Mouse (Mus musculus): ENCODE data around the gene Catip. TPM values are rescaled to one million over a fixed set of nuclear protein-coding genes. Genes with fewer than 3 reads are reported as not detected.
"Not testable (repeated sequence)": the region's sequence is repeated elsewhere in the genome, so short reads cannot be mapped to it uniquely, and the experiment has no call there.

Catip gene
- total RNA-seq, 4 experiments from 2014 or later: 1.4 to 2.5 (median 1.8) TPM

DNA sequence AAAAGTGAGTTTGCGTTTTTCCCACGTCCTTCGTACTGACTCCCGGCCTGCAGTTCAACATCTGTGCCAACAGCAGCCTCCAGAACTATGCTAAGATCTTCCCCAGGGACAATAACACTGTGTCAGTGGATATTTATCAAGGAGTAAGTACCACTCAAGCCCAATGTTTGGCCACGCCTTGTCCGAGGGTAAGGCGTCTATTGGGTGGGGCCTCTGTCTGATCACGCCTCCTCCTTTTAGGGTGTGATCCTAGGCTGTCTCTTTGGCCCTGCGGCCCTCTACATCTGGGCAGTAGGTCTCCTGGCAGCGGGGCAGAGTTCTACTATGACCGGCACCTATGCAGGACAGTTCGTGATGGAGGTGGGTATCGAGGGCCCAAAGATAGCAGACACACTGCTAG lies 21.5 kb downstream of the Catip start:
- DNase-seq (ENCODE audit: low spot score in 2 of 2): no peak

GRCm38 (mm10) chr1:74384525-74384924 lies 22.6 kb downstream of the Catip start:
- DNase-seq (ENCODE audit: low spot score in 2 of 2): no peak

- no peak for DNase-seq (ENCODE audit: low spot score in 2 of 2)
Observed at GRCm38 (mm10) chr1:74385064-74385463, 23.2 kb downstream of the Catip start.

- DNase-seq (ENCODE audit: low spot score in 2 of 2): no peak
Observed at GRCm38 (mm10) chr1:74385531-74385930, 23.6 kb downstream of the Catip start.

GRCm38 (mm10) chr1:74386363-74386713 lies 24.4 kb downstream of the Catip start:
- no peak for DNase-seq (ENCODE audit: low spot score in 2 of 2)

DNA sequence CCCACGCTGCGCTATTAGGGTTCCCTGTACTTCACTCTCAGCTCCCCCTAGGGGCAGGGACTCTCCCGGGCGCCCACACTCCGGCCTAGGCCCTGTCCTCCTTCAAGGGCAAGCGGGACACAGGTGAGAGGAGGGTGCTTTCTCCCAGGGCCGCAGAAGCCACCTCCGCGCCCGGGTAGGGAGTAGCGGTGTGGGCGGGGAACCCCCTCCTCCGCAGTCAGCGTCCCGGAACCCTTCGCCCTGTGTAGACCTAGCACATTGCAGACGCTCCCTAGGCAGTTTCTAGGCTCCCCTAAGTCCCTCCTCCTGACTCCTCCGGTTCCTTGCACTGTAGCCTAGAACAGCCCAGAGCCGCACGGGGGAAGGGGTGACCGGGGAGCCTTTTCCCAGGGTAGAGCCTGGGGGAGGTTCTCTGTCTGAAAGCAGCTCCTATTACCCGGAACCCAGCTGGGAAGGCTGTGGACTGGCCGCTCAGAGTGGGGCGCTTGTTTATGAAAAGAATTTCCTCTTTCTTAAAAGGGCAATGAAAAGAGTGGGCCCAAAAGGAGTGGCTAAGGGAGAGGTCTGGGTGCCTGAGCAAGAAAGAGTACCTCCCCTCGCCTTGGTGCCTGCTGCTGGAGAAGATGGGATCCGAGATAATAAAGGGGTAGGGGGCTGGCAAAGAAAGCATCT lies 24.9 kb downstream of the Catip start:
- peak; percentile 90 to 98 for DNase-seq (ENCODE audit: low spot score in 2 of 2)

GRCm38 (mm10) chr1:74387386-74387988 lies 25.6 kb downstream of the Catip start:
- no peak for DNase-seq (ENCODE audit: low spot score in 2 of 2)

GRCm38 (mm10) chr1:74388398-74388920 lies 26.6 kb downstream of the Catip start:
- no peak for DNase-seq (ENCODE audit: low spot score in 2 of 2)

GRCm38 (mm10) chr1:74389831-74390286 lies 28.0 kb downstream of the Catip start:
- no peak for DNase-seq (ENCODE audit: low spot score in 2 of 2)

GRCm38 (mm10) chr1:74390287-74390906 lies 28.5 kb downstream of the Catip start:
- DNase-seq (ENCODE audit: low spot score in 2 of 2): no peak

DNA sequence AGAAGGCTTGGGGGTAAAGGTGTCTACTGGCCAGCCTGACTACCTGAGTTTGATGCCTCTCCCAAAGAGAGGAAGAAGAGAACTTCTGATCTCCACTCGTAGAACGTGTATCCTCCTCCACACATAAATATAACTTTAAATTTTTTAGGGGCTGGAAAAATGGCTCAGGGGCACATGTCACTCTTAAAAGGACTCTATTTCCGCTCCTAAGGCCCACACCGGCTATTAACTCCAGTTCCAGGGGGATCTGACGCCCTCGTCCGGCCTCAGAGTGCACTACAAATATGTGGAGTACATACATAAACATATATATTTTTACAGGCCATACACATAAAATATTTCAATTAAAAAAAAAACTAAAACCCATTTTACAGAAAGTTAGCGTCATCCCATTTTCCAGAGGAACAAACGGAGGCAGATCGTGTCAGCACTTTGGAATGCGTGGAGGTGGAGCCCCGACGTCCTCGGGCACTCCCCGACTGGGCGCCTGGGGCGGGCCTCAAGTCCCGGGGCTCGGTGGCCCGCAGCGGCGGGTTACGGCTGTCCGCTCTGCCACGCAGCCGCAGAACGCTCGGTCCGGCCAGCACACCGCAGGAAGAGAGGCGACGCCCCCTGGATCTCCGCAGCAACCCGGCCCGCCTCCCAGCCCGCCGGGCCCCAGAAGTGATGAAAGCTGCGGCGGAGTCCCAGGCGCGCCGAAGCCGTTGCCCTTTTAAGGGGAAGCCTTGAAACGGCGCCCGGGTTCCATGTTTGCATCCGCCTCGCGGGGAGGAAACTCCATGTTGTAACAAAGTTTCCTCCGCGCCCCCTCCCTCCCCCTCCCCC lies 29.2 kb downstream of the Catip start, which contains the start of gene Ctdsp1:
Gene Ctdsp1 (plus strand): TSS at position 586 of the 825 bp plus-strand sequence.
- peak; percentile 95 for DNase-seq (ENCODE audit: low spot score in 2 of 2)

DNA sequence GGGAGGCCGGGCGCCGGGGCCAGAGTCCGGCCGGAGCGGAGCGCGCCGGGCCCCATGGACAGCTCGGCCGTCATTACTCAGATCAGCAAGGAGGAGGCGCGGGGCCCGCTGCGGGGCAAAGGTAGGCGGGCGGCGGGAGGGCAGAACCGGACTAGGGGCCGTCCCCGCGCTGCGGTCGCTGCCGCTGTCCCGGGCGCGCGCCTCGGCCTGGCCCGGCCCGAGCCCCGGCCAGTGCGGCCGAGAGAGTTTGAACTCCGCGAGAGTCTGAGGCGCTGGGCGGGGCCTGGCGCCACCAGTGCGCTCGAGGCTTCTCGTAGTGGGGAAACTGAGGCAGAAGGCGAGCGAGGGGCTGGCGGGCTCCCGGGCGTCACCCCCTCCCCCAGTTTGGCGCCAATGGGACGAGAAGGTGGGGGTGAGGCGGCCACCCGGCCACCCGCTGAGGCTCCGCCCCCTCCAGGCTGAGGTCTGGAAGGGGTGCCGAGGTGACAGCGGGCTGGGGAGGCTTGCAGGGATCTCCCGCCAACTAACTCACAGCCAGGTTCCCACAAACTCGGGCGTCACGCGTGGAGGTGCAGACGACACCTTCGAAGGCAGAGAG lies 30.0 kb downstream of the Catip start:
- no peak for DNase-seq (ENCODE audit: low spot score in 2 of 2)

- no peak for DNase-seq (ENCODE audit: low spot score in 2 of 2)
Observed at GRCm38 (mm10) chr1:74392446-74392994, 30.6 kb downstream of the Catip start.

- DNase-seq (ENCODE audit: low spot score in 2 of 2): no peak
Observed at GRCm38 (mm10) chr1:74393010-74393409, 31.1 kb downstream of the Catip start.

DNA sequence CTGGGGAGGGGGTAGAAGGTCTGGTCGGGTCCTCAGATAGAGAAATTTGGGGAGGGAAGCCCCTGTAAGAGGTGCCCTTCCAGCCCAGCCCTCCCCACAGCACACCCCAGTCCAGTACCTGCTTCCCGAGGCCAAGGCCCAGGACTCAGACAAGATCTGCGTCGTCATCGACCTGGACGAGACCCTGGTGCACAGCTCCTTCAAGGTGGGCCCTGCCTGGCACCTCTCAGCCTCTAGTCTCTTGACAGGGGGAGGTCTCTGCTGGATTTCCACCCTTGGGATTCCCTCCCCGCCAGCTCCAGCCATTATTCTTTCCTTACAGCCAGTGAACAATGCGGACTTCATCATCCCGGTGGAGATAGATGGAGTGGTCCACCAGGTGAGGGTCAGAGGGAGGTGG lies 31.8 kb downstream of the Catip start:
- no peak for DNase-seq (ENCODE audit: low spot score in 2 of 2)

DNA sequence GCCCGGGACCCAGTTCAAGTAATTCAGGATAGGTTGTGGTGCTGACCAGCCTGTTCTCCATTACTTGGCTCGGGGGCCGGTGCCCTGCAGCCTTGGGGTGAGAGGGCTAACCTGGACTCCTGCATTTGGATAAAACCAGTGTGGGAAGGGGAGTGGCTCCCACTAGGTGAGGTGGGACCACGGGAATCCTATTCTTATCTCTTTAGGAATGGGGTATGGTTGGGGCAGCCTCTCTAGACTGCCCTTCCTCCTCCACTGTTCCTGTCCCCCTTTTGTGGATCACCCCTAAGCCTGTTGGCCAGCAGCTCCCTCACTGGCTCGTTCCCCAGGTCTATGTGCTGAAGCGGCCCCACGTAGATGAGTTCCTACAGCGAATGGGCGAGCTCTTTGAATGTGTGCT lies 32.4 kb downstream of the Catip start:
- DNase-seq (ENCODE audit: low spot score in 2 of 2): no peak

DNA sequence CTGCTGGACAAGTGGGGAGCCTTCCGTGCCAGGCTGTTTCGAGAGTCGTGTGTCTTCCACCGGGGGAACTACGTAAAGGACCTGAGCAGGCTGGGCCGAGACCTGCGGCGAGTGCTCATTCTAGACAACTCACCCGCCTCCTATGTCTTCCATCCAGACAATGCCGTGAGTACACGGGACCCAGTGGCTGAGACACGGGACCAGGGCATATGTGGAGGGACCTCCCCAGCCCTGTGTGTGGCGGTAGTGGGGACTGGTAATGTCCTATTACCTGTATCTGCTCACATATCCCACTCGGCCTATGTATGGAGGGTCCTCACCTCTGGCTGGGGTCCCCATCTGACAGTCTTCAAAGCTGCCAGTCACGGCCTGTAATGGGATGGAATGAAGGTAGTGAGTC lies 33.0 kb downstream of the Catip start:
- DNase-seq (ENCODE audit: low spot score in 2 of 2): no peak

DNA sequence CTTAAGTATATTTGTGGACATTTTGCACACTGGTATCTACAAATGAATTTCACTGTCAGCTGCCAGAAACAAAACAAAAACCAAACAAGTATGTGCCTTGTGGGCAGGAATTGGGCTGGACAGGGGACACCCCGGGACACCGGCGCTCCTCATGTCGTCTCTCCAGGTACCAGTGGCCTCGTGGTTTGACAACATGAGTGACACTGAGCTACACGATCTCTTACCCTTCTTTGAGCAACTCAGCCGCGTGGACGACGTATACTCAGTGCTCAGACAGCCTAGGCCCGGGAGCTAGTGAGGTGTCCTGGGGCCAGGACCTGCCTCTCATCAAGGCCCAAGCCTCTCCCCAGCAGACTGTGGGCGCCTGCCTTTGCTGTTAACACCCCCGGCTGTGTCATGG lies 33.4 kb downstream of the Catip start:
- DNase-seq (ENCODE audit: low spot score in 2 of 2): no peak

- not testable (repeated sequence) for DNase-seq (ENCODE audit: low spot score in 2 of 2)
Observed at GRCm38 (mm10) chr1:74396456-74397222, 34.7 kb downstream of the Catip start.

- peak; percentile 75 to 90 for DNase-seq (ENCODE audit: low spot score in 2 of 2)
Observed at GRCm38 (mm10) chr1:74397268-74397918, 35.5 kb downstream of the Catip start.

All from left cerebral cortex, adult 8-10 months (tissue).